Mouse (Mus musculus) erythroblast, embryonic 14.5 days (primary cell): ENCODE results near the gene Gm49601. TPM values are rescaled to one million over a fixed set of nuclear protein-coding genes. Genes with fewer than 3 reads are reported as not detected.

Experiments
- H3K27me3 ChIP-seq: 2 replicates; pipeline ENCODE4 v1.6.1; 2012; ENCODE audit warnings: inconsistent platforms; ENCODE audit not compliant: control insufficient read depth
- H3K36me3 ChIP-seq: 2 replicates; pipeline ENCODE4 v1.6.1; 2012; ENCODE audit warnings: mild to moderate bottlenecking, inconsistent platforms; ENCODE audit not compliant: control insufficient read depth
- H3K4me1 ChIP-seq: 2 replicates; pipeline ENCODE4 v1.6.1; 2012; ENCODE audit warnings: inconsistent platforms; ENCODE audit not compliant: control insufficient read depth
- H3K4me3 ChIP-seq: replicated peaks from 2 replicates; pipeline ENCODE3; 2012; ENCODE audit warnings: moderate library complexity, mild to moderate bottlenecking, inconsistent platforms
- H3K9me3 ChIP-seq: 2 replicates; pipeline ENCODE4 v1.6.1; 2012; ENCODE audit warnings: low read length, inconsistent platforms, mixed read lengths; ENCODE audit not compliant: control insufficient read depth
- GATA1 ChIP-seq: IDR thresholded peaks from 2 replicates; pipeline ENCODE4 v1.6.1; 2012; ENCODE audit warnings: low read length, inconsistent platforms, mixed read lengths
- TAL1 ChIP-seq: IDR thresholded peaks from 3 replicates; pipeline ENCODE4 v1.6.1; 2012; ENCODE audit warnings: low read length, inconsistent platforms, mixed read lengths
- polyA plus RNA-seq: library from polyadenylated mRNA; stranded (reverse); fragments of >175 nt; gene quantifications from 2 replicates; pipeline ENCODE4 v1.2.3, GENCODE M21; 2012

Gene Gm49601
- polyA plus RNA-seq, 1 experiment, result 0.02 TPM

DNA sequence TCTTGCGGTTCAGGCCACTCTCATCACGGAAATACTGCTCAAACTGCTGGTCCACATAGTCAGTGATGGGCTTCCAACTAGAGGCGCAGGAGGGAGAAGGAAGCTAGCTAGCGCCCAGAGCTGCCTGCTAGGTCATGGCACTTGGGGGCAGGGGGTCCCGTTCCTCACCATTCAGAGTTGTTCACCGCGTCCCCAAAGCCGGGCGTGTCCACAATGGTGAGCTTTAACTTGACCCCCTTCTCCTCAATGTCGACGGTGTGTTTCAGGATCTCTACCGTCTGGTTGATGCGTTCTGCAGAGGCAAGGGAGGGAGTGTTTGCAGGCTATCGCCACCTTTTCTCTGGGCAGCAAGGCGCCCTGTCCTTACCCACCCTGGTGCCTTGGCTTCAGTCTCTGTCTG, 1.6 kb downstream of the Gm49601 start:
- H3K4me1 ChIP-seq, result peaks cover 19% of the 10 kb centered on the region
- no peaks in the 10 kb centered on the region for H3K36me3 ChIP-seq
- TF ChIP-seq GATA1 (no peak), TAL1 (no peak)
- no peak overlapping the region for H3K4me3 ChIP-seq
- peaks cover 100% of the 10 kb centered on the region for H3K27me3 ChIP-seq
- peaks cover 11% of the 10 kb centered on the region; the same call in 1 of the 2 replicates for H3K9me3 ChIP-seq

GRCm38 (mm10) chr16:18623751-18624540, 2.3 kb downstream of the Gm49601 start:
- Histone ChIP-seq H3K27me3 (peaks cover 100% of the 10 kb centered on the region), H3K9me3 (peaks cover 11% of the 10 kb centered on the region; the same call in 1 of the 2 replicates), H3K4me3 (no peak overlapping the region), H3K36me3 (no peaks in the 10 kb centered on the region), H3K4me1 (peaks cover 13% of the 10 kb centered on the region)
- no peak for TF ChIP-seq TAL1
- no peak for TF ChIP-seq GATA1

GRCm38 (mm10) chr16:18622916-18623750, 3.1 kb downstream of the Gm49601 start:
- no peaks in the 10 kb centered on the region for H3K36me3 ChIP-seq
- no peak overlapping the region for H3K4me3 ChIP-seq
- peaks cover 100% of the 10 kb centered on the region for H3K27me3 ChIP-seq
- H3K9me3 ChIP-seq, result peaks cover 11% of the 10 kb centered on the region; the same call in 1 of the 2 replicates
- TF ChIP-seq GATA1 (no peak), TAL1 (no peak)
- peaks cover 13% of the 10 kb centered on the region for H3K4me1 ChIP-seq

- H3K27me3 ChIP-seq, result peaks cover 97% of the 10 kb centered on the region
These were observed 4.2 kb downstream of the Gm49601 start, which contains the start of gene Gp1bb for GRCm38 (mm10) chr16:18622019-18622418. Gp1bb (minus strand) TSS chr16:18622403.

GRCm38 (mm10) chr16:18621362-18622001, 4.7 kb downstream of the Gm49601 start:
- Histone ChIP-seq H3K36me3 (no peaks in the 10 kb centered on the region), H3K4me3 (no peak overlapping the region), H3K9me3 (peaks cover 8% of the 10 kb centered on the region; the same call in 1 of the 2 replicates), H3K4me1 (peaks cover 16% of the 10 kb centered on the region), H3K27me3 (peaks cover 97% of the 10 kb centered on the region)
- TF ChIP-seq TAL1 (no peak), GATA1 (no peak)

More at GRCm38 (mm10) chr16:18622019-18622418, 4.2 kb downstream of the Gm49601 start, which contains the start of gene Gp1bb:
- no peak within 1 kb of the TSS for H3K4me3 ChIP-seq
- TF ChIP-seq GATA1 (no peak), TAL1 (no peak)
- H3K36me3 ChIP-seq, result no peaks in the 10 kb centered on the region
- H3K4me1 ChIP-seq, result peaks cover 19% of the 10 kb centered on the region
- H3K9me3 ChIP-seq, result peaks cover 11% of the 10 kb centered on the region; the same call in 1 of the 2 replicates

DNA sequence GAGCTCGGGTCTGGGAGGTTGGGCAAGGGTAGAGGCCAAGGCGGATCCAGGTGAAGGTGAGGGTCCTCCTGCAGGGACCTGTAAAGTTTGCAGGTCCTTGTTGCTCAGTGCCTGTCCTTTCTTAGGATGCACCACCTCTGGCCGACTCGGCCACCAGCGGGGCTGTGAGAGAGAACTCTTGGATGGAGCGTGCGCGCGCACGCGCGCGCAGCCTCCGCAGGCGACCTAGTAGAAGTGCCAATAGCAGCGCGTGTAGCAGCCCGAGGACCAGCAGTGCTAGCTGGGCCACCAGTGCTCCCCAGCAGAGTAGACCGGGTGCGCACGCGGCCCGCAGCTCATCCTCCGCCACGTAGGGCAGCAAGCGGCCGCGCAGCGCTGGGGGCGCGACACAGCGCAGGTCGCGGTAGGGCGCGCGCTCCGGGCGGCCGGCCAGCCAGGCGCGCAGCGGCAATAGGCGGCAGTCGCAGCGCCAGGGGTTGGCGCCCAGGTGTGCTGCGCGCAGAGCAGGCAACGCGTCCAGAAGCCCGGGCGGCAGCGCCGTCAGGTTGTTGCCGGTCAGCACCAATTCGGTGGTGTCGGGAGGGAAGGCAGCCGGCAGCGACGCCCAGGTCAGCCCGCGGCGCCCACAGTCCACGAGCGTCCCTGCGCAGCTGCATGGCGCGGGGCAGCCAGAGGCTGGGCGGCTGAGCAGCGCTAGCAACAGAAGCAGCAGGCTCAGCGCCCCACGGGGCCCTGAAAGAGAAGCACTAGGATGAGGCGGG, 5.4 kb downstream of the Gm49601 start:
- TF ChIP-seq TAL1, result no peak
- TF ChIP-seq GATA1, result no peak
- Histone ChIP-seq H3K4me3 (no peak overlapping the region), H3K4me1 (peaks cover 11% of the 10 kb centered on the region), H3K9me3 (peaks cover 8% of the 10 kb centered on the region; the same call in 1 of the 2 replicates), H3K36me3 (no peaks in the 10 kb centered on the region), H3K27me3 (peaks cover 93% of the 10 kb centered on the region)

DNA sequence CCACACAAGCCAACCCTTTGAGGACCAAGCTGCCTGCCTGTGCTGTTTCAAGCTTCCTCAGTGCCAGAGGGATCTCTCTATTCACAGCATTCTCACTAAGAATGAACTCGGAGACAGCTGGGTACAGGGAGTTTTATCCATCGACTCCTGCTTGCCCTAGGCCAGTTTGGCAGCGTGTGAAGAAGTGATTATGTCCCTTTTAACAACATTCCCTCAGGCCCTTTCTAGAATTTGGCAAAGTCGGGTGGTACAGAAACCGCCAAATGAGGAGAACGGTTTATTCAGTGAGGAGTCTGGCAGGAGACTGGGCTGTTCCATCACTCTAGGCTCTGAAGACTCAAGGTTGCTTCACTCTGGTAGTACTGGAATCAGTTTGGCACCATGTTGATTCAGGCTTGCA, 6.0 kb downstream of the Gm49601 start:
- peaks cover 90% of the 10 kb centered on the region for H3K27me3 ChIP-seq
- H3K4me1 ChIP-seq, result peaks cover 11% of the 10 kb centered on the region
- H3K4me3 ChIP-seq, result no peak overlapping the region
- no peaks in the 10 kb centered on the region for H3K36me3 ChIP-seq
- peaks cover 6% of the 10 kb centered on the region; the same call in 1 of the 2 replicates for H3K9me3 ChIP-seq
- TF ChIP-seq GATA1, result no peak
- TF ChIP-seq TAL1, result no peak

DNA sequence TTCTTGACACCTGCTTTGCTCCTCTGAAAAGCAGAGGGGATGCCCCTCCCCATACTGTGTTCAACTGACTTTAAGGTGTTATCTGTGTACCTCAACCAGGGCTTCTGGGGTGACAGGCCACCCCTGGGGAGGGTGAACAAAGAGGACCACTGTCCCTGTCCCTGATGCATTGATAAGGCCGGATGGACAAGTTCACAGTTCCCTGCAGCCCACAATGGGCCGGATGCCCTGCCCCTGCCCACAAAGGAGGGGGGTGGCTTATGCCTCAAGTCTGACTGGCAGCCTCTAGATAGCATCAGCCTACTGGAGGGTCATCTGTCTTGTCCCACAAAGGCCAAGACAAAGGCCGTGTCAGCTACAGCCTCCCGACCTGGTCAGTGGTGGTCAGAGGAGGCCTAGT, 7.1 kb downstream of the Gm49601 start:
- Histone ChIP-seq H3K4me3 (no peak overlapping the region), H3K36me3 (no peaks in the 10 kb centered on the region), H3K9me3 (peaks cover 6% of the 10 kb centered on the region; the same call in 1 of the 2 replicates), H3K27me3 (peaks cover 79% of the 10 kb centered on the region), H3K4me1 (peaks cover 11% of the 10 kb centered on the region)
- TF ChIP-seq TAL1 (no peak), GATA1 (no peak)
